Mouse (Mus musculus) midbrain, embryonic 10.5 days (tissue): ENCODE data around the gene Taar1. TPM values are rescaled to one million over a fixed set of nuclear protein-coding genes. Genes with fewer than 3 reads are reported as not detected.

Experiments
- DNase-seq: peaks from one replicate; pipeline ENCODE4 v3.0.0-alpha.2; 2017; ENCODE audit warnings: low spot score
- H3K27ac ChIP-seq: fragments of 300-500 bp; sonication (generic); replicated peaks from 2 replicates; pipeline ENCODE4 v1.5.1; 2016; ENCODE audit warnings: mild to moderate bottlenecking
- H3K27me3 ChIP-seq: fragments of 300-500 bp; sonication (generic); 2 replicates; pipeline ENCODE4 v1.6.1; 2016; ENCODE audit warnings: low read depth, mild to moderate bottlenecking; ENCODE audit not compliant: poor library complexity, severe bottlenecking
- H3K36me3 ChIP-seq: fragments of 300-500 bp; sonication (generic); 2 replicates; pipeline ENCODE4 v1.6.1; 2016; ENCODE audit warnings: mild to moderate bottlenecking, moderate library complexity
- H3K4me1 ChIP-seq: fragments of 300-500 bp; sonication (generic); 2 replicates; pipeline ENCODE4 v1.6.1; 2016
- H3K4me3 ChIP-seq: fragments of 300-500 bp; sonication (generic); 2 replicates; pipeline ENCODE4 v1.5.1; 2016; ENCODE audit warnings: mild to moderate bottlenecking, moderate library complexity
- H3K9me3 ChIP-seq: fragments of 300-500 bp; sonication (generic); replicated peaks from 2 replicates; pipeline ENCODE4 v1.6.1; 2016; ENCODE audit warnings: mild to moderate bottlenecking
- WGBS: fragments of 180-500 bp; shearing (Covaris S2); methylation state at CpG from one replicate; pipeline ENCODE4 v1.1.7; 2016; 5-methylcytosine and 5-hydroxymethylcytosine counted together
- polyA plus RNA-seq: library from polyadenylated mRNA; unstranded; fragments of >200 nt; fragmentation: Nextera tagmentation; extraction: Ambion mirVana; gene quantifications from 2 replicates; pipeline ENCODE4 v1.2.1, GENCODE M21; 2016

The Taar1 gene
- polyA plus RNA-seq, 1 experiment from 2014 or later: not detected

- Histone ChIP-seq H3K36me3 (no peaks in the 10 kb centered on the region), H3K4me3 (no peak overlapping the region), H3K27ac (no peak overlapping the region), H3K9me3 (no peaks in the 10 kb centered on the region), H3K4me1 (peaks cover 8% of the 10 kb centered on the region; the same call in 1 of the 2 replicates), H3K27me3 (no peaks in the 10 kb centered on the region)
- DNase-seq: no peak
- 75% methylated on average over 5 of the region's 5 CpGs for whole genome bisulfite sequencing
Measured at GRCm38 (mm10) chr10:23942465-23942864, 22.3 kb downstream of the Taar1 start.

GRCm38 (mm10) chr10:23948026-23948425, 27.9 kb downstream of the Taar1 start:
- H3K27ac ChIP-seq: no peak overlapping the region
- 81% methylated on average over 7 of the region's 7 CpGs for WGBS
- H3K9me3 ChIP-seq: no peaks in the 10 kb centered on the region
- H3K36me3 ChIP-seq: no peaks in the 10 kb centered on the region
- H3K27me3 ChIP-seq: no peaks in the 10 kb centered on the region
- no peak for DNase-seq
- no peaks in the 10 kb centered on the region for H3K4me1 ChIP-seq
- no peak overlapping the region for H3K4me3 ChIP-seq

GRCm38 (mm10) chr10:23949508-23950005, 29.4 kb downstream of the Taar1 start, which contains the start of gene Taar3:
TSS of gene Taar3 (plus strand) at chr10:23949558.
- H3K27me3 ChIP-seq: no peaks in the 10 kb centered on the region
- no peaks in the 10 kb centered on the region for H3K9me3 ChIP-seq
- WGBS: 88% methylated on average over 16 of the region's 16 CpGs
- H3K36me3 ChIP-seq: no peaks in the 10 kb centered on the region
- DNase-seq: no peak
- no peak within 1 kb of the TSS for H3K4me3 ChIP-seq
- no peaks in the 10 kb centered on the region for H3K4me1 ChIP-seq
- H3K27ac ChIP-seq: no peak within 1 kb of the TSS

GRCm38 (mm10) chr10:23951714-23952113, 31.6 kb downstream of the Taar1 start:
- no peak for DNase-seq
- 88% methylated on average over 6 of the region's 6 CpGs for WGBS
- H3K4me1 ChIP-seq: no peaks in the 10 kb centered on the region

GRCm38 (mm10) chr10:23959071-23959470, 38.9 kb downstream of the Taar1 start:
- 70% methylated on average over 3 of the region's 3 CpGs for WGBS
- Histone ChIP-seq H3K4me3 (no peak overlapping the region), H3K27me3 (no peaks in the 10 kb centered on the region), H3K9me3 (no peaks in the 10 kb centered on the region), H3K27ac (no peak overlapping the region), H3K4me1 (no peaks in the 10 kb centered on the region), H3K36me3 (no peaks in the 10 kb centered on the region)
- no peak for DNase-seq

More at GRCm38 (mm10) chr10:23951714-23952113, 31.6 kb downstream of the Taar1 start:
- Histone ChIP-seq H3K9me3 (no peaks in the 10 kb centered on the region), H3K4me3 (no peak overlapping the region), H3K27me3 (no peaks in the 10 kb centered on the region), H3K27ac (no peak overlapping the region), H3K36me3 (no peaks in the 10 kb centered on the region)

- Histone ChIP-seq H3K36me3 (no peaks in the 10 kb centered on the region), H3K27me3 (no peaks in the 10 kb centered on the region), H3K4me3 (no peak within 1 kb of the TSS), H3K9me3 (no peaks in the 10 kb centered on the region), H3K27ac (no peak within 1 kb of the TSS), H3K4me1 (no peaks in the 10 kb centered on the region)
- WGBS: 95% methylated on average over 13 of the region's 13 CpGs
- no peak for DNase-seq
Measured at GRCm38 (mm10) chr10:23960444-23960915, 40.3 kb downstream of the Taar1 start, which contains the start of gene Taar4. TSS of gene Taar4 (plus strand) at chr10:23960494.

- DNase-seq: no peak
- 84% methylated on average over 3 of the region's 3 CpGs for WGBS
- no peak overlapping the region for H3K4me3 ChIP-seq
- no peak overlapping the region for H3K27ac ChIP-seq
- H3K9me3 ChIP-seq: no peaks in the 10 kb centered on the region
- no peaks in the 10 kb centered on the region for H3K36me3 ChIP-seq
- no peaks in the 10 kb centered on the region for H3K4me1 ChIP-seq
- no peaks in the 10 kb centered on the region for H3K27me3 ChIP-seq
Measured at GRCm38 (mm10) chr10:23963444-23963843, 43.3 kb downstream of the Taar1 start.

GRCm38 (mm10) chr10:23964921-23965610, 44.9 kb downstream of the Taar1 start:
- H3K9me3 ChIP-seq: no peaks in the 10 kb centered on the region
- no peak for DNase-seq
- no peaks in the 10 kb centered on the region for H3K4me1 ChIP-seq
- H3K27ac ChIP-seq: no peak overlapping the region
- no peaks in the 10 kb centered on the region for H3K27me3 ChIP-seq
- no peaks in the 10 kb centered on the region for H3K36me3 ChIP-seq
- H3K4me3 ChIP-seq: no peak overlapping the region
- 88% methylated on average over 6 of the region's 6 CpGs for WGBS

- Histone ChIP-seq H3K4me1 (no peaks in the 10 kb centered on the region), H3K27me3 (no peaks in the 10 kb centered on the region), H3K4me3 (no peak within 1 kb of the TSS), H3K36me3 (no peaks in the 10 kb centered on the region), H3K27ac (no peak within 1 kb of the TSS), H3K9me3 (no peaks in the 10 kb centered on the region)
- 91% methylated on average over 11 of the region's 11 CpGs for WGBS
- DNase-seq: no peak
Measured at GRCm38 (mm10) chr10:23970656-23971165, 50.6 kb downstream of the Taar1 start, which contains the start of gene Taar5. TSS of gene Taar5 (plus strand) at chr10:23970706.

Other genes with a start within 250 kb of the Taar1 start
- 112 and 145 TPM in 2 replicates for gene Rps12, start 133.1 kb upstream of the Taar1 start, polyA plus RNA-seq
- gene Slc18b1, start 123.4 kb upstream of the Taar1 start, polyA plus RNA-seq: 10.4 and 12.2 TPM in 2 replicates
- not detected in 2 replicates for gene Vnn3, start 68.9 kb upstream of the Taar1 start, polyA plus RNA-seq
- 2.2 and 3.5 TPM in 2 replicates for gene Vnn1, start 25.7 kb upstream of the Taar1 start, polyA plus RNA-seq
- gene Taar2, start 18.2 kb downstream of the Taar1 start, polyA plus RNA-seq: not detected in 2 replicates
- not detected in 2 replicates for gene Taar3, start 29.2 kb downstream of the Taar1 start, polyA plus RNA-seq
- not detected in 2 replicates for gene Taar4, start 40.1 kb downstream of the Taar1 start, polyA plus RNA-seq
- not detected in 2 replicates for gene Taar5, start 50.4 kb downstream of the Taar1 start, polyA plus RNA-seq
- not detected in 2 replicates for gene Taar6, start 65.3 kb downstream of the Taar1 start, polyA plus RNA-seq
- gene Taar7a, start 73.1 kb downstream of the Taar1 start, polyA plus RNA-seq: not detected in 2 replicates
- gene Taar7b, start 79.6 kb downstream of the Taar1 start, polyA plus RNA-seq: not detected in 2 replicates
- not detected in 2 replicates for gene Taar7d, start 106.9 kb downstream of the Taar1 start, polyA plus RNA-seq
- gene Taar7e, start 117.3 kb downstream of the Taar1 start, polyA plus RNA-seq: not detected in 2 replicates
- not detected in 2 replicates for gene Taar7f, start 129.2 kb downstream of the Taar1 start, polyA plus RNA-seq
- gene Taar8a, start 156.1 kb downstream of the Taar1 start, polyA plus RNA-seq: not detected in 2 replicates
- gene Taar8b, start 171.9 kb downstream of the Taar1 start, polyA plus RNA-seq: not detected in 2 replicates
- not detected in 2 replicates for gene Taar8c, start 181.6 kb downstream of the Taar1 start, polyA plus RNA-seq
- gene Taar9, start 189.2 kb downstream of the Taar1 start, polyA plus RNA-seq: 0.11 TPM in 1 of 2 replicates, not detected in the other
- 52.7 and 72.1 TPM in 2 replicates for gene Stx7, start 228.9 kb downstream of the Taar1 start, polyA plus RNA-seq